Mouse (Mus musculus) forelimb bud, embryonic 11.5 days (tissue): ENCODE measurements at regions not wholly inside any gene's neighbourhood (a gene's known extent, or its start where the extent isn't known, plus 50 kb on each side); places are given as distances from the start of the nearest gene placed in this dataset.
"Not testable (repeated sequence)": the region's sequence is repeated elsewhere in the genome, so short reads cannot be mapped to it uniquely, and the experiment has no call there.

Source experiments
- DNase-seq: peaks from one replicate; pipeline ENCODE4 v3.0.0-alpha.2; 2012; ENCODE audit warnings: low read depth, low spot score

GRCm38 (mm10) chr2:108032301-108033013 lies 742.0 kb downstream of the Kcna4 start:
- DNase-seq = no peak

- DNase-seq = no peak
Observed at GRCm38 (mm10) chr2:108033328-108034182, 743.1 kb downstream of the Kcna4 start.

- no peak for DNase-seq
Observed at GRCm38 (mm10) chr2:108034882-108035281, 744.4 kb downstream of the Kcna4 start.

GRCm38 (mm10) chr2:108042086-108042485 lies 751.6 kb downstream of the Kcna4 start:
- DNase-seq = no peak

GRCm38 (mm10) chr2:108044885-108045284 lies 754.4 kb downstream of the Kcna4 start:
- no peak for DNase-seq

GRCm38 (mm10) chr2:108045997-108046396 lies 755.6 kb downstream of the Kcna4 start:
- DNase-seq = no peak

- not testable (repeated sequence) for DNase-seq
Observed at GRCm38 (mm10) chr2:108062751-108063150, 772.3 kb downstream of the Kcna4 start.

GRCm38 (mm10) chr2:108083911-108084310 lies 793.5 kb downstream of the Kcna4 start:
- no peak for DNase-seq

- DNase-seq = peak; percentile 47
Observed at GRCm38 (mm10) chr2:108090266-108090665, 799.8 kb downstream of the Kcna4 start.

- DNase-seq = no peak
Observed at GRCm38 (mm10) chr2:108097026-108097425, 806.6 kb downstream of the Kcna4 start.

GRCm38 (mm10) chr2:108110140-108110539 lies 819.7 kb downstream of the Kcna4 start:
- no peak for DNase-seq

- DNase-seq = no peak
Observed at GRCm38 (mm10) chr2:108145694-108146093, 855.3 kb downstream of the Kcna4 start.

- DNase-seq = no peak
Observed at GRCm38 (mm10) chr2:108148221-108148620, 857.8 kb downstream of the Kcna4 start.

- no peak for DNase-seq
Observed at GRCm38 (mm10) chr2:108156189-108156588, 865.8 kb downstream of the Kcna4 start.

GRCm38 (mm10) chr2:108157731-108158130 lies 867.3 kb downstream of the Kcna4 start:
- no peak for DNase-seq

- DNase-seq = no peak
Observed at GRCm38 (mm10) chr2:108158311-108158710, 867.9 kb downstream of the Kcna4 start.

- no peak for DNase-seq
Observed at GRCm38 (mm10) chr2:108160865-108161264, 870.4 kb downstream of the Kcna4 start.

- peak; percentile 8 for DNase-seq
Observed at GRCm38 (mm10) chr2:108165085-108165484, 874.6 kb downstream of the Kcna4 start.
